Mouse (Mus musculus): ENCODE data around the gene Atp5g3. TPM values are rescaled to one million over a fixed set of nuclear protein-coding genes. Genes with fewer than 3 reads are reported as not detected.

Atp5g3 gene
- polyA plus RNA-seq, 1 experiment from 2014 or later, result 3,111 TPM

- Histone ChIP-seq H3K36me3 (ENCODE audit: control insufficient read depth, insufficient read depth, low read length) (peaks cover 12% of the 10 kb centered on the region; the same call in 1 of the 2 replicates), H3K4me2 (ENCODE audit: low read length) (no peak overlapping the region), H3K27me3 (ENCODE audit: control insufficient read depth, insufficient read depth, low read length) (no peaks in the 10 kb centered on the region), H3K27ac (replicated peaks in 1 of 2; ENCODE audit: control insufficient read depth in 1 of 2, insufficient read depth in 1 of 2, low read depth in 2 of 2, low read length in 2 of 2) (no peak overlapping the region), H3K4me3 (ENCODE audit: control insufficient read depth in 1 of 2, insufficient read depth in 1 of 2, low read depth in 1 of 2, low read length in 2 of 2) (no peak overlapping the region), H3K9ac (ENCODE audit: low read length) (no peak overlapping the region), H3K9me3 (ENCODE audit: control insufficient read depth, low read length) (no peaks in the 10 kb centered on the region), H3K4me1 (ENCODE audit: control insufficient read depth in 2 of 2, insufficient read depth in 2 of 2, low read length in 2 of 2) (peaks cover 0 to 4% of the 10 kb centered on the region in 2 experiments; a peak in 1 of 4 replicates)
- ATAC-seq (ENCODE audit: insufficient number of reproducible peaks, insufficient read depth, low FRiP score, low read depth), result no peak
- WGBS, result 72% methylated on average over 4 of the region's 4 CpGs
These were observed 51.0 kb downstream of the Atp5g3 start for GRCm38 (mm10) chr2:73860046-73860624.

Other genes starting within 250 kb of the Atp5g3 start
- gene Chn1, start 136.0 kb downstream of the Atp5g3 start, polyA plus RNA-seq (2014; fragmentation: Nextera tagmentation; extraction: Ambion mirVana), result 30.4 and 36.7 TPM in 2 replicates
- 42.4 and 42.6 TPM in 2 replicates for gene Atf2, start 18.7 kb downstream of the Atp5g3 start, polyA plus RNA-seq (2014; fragmentation: Nextera tagmentation; extraction: Ambion mirVana)

Measured in heart, embryonic 14.5 days (tissue).